Mouse (Mus musculus) ES-E14 (cell line): ENCODE data around the gene Wdr46.
"Not testable (repeated sequence)": the region's sequence is repeated elsewhere in the genome, so short reads cannot be mapped to it uniquely, and the experiment has no call there.

ENCODE experiments used
- CHD2 ChIP-seq: IDR thresholded peaks from 2 replicates; pipeline ENCODE4 v1.6.1; 2014; ENCODE audit warnings: mild to moderate bottlenecking, low read depth, low read length, inconsistent platforms
- MAFK ChIP-seq: IDR thresholded peaks from 2 replicates; pipeline ENCODE4 v1.6.1; 2014; ENCODE audit warnings: mild to moderate bottlenecking, low read depth, low read length, inconsistent platforms; ENCODE audit not compliant: insufficient read depth
- ZC3H11A ChIP-seq: IDR thresholded peaks from 2 replicates; pipeline ENCODE4 v1.6.1; 2012; ENCODE audit warnings: low read depth, mild to moderate bottlenecking, inconsistent platforms, low read length, borderline replicate concordance
- ZNF384 ChIP-seq: IDR thresholded peaks from 2 replicates; pipeline ENCODE4 v1.6.1; 2012; ENCODE audit warnings: low read depth, low read length, inconsistent platforms

GRCm38 (mm10) chr17:33893011-33893410, 47.4 kb upstream of the Wdr46 start:
- TF ChIP-seq CHD2, ZNF384, ZC3H11A, MAFK: not testable (repeated sequence)
